Mouse (Mus musculus) adrenal gland, adult 8-10 months (tissue): ENCODE results near the gene Qk. TPM values are rescaled to one million over a fixed set of nuclear protein-coding genes. Genes with fewer than 3 reads are reported as not detected.

Experiments used
- DNase-seq: peaks from one replicate; pipeline ENCODE4 v3.0.0; 2022
- total RNA-seq, 4 experiments: library from RNA; stranded (reverse); gene quantifications; 2 replicates each; pipeline ENCODE4 v1.2.4; 2022

The Qk gene
- total RNA-seq, 4 experiments from 2014 or later, result 121 to 231 (median 200) TPM

- peak; percentile 88 for DNase-seq
These were observed 7.0 kb upstream of the Qk start for GRCm38 (mm10) chr17:10326596-10327045.

GRCm38 (mm10) chr17:10325921-10326320 lies 6.3 kb upstream of the Qk start:
- no peak for DNase-seq

- no peak for DNase-seq
These were observed 2.1 kb upstream of the Qk start for GRCm38 (mm10) chr17:10321754-10322153.

GRCm38 (mm10) chr17:10321092-10321491 lies 1.4 kb upstream of the Qk start:
- DNase-seq, result no peak

GRCm38 (mm10) chr17:10320456-10320790 lies 769 bp upstream of the Qk start:
- DNase-seq, result no peak

- no peak for DNase-seq
These were observed 296 bp downstream of the Qk start for GRCm38 (mm10) chr17:10319431-10319684.

GRCm38 (mm10) chr17:10318561-10319430 lies 858 bp downstream of the Qk start:
- peak; percentile 62 for DNase-seq

GRCm38 (mm10) chr17:10317981-10318551 lies 1.6 kb downstream of the Qk start:
- DNase-seq, result peak; percentile 67

- no peak for DNase-seq
These were observed 2.5 kb downstream of the Qk start for GRCm38 (mm10) chr17:10317186-10317585.

- DNase-seq, result no peak
These were observed 3.2 kb downstream of the Qk start for GRCm38 (mm10) chr17:10316446-10316845.

GRCm38 (mm10) chr17:10310046-10310445 lies 9.6 kb downstream of the Qk start:
- DNase-seq, result no peak

GRCm38 (mm10) chr17:10309135-10309623 lies 10.5 kb downstream of the Qk start:
- no peak for DNase-seq

- DNase-seq, result no peak
These were observed 13.2 kb downstream of the Qk start for GRCm38 (mm10) chr17:10306424-10306823.

- DNase-seq, result no peak
These were observed 15.7 kb downstream of the Qk start for GRCm38 (mm10) chr17:10304001-10304400.

- DNase-seq, result no peak
These were observed 18.5 kb downstream of the Qk start for GRCm38 (mm10) chr17:10300968-10301795.

- no peak for DNase-seq
These were observed 20.3 kb downstream of the Qk start for GRCm38 (mm10) chr17:10299396-10299795.

- no peak for DNase-seq
These were observed 27.1 kb downstream of the Qk start for GRCm38 (mm10) chr17:10292520-10292919.

GRCm38 (mm10) chr17:10284772-10285171 lies 34.9 kb downstream of the Qk start:
- no peak for DNase-seq

GRCm38 (mm10) chr17:10279532-10279931 lies 40.1 kb downstream of the Qk start:
- no peak for DNase-seq

- no peak for DNase-seq
These were observed 50.1 kb downstream of the Qk start for GRCm38 (mm10) chr17:10269518-10269917.

- DNase-seq, result no peak
These were observed 51.2 kb downstream of the Qk start for GRCm38 (mm10) chr17:10268468-10268867.

GRCm38 (mm10) chr17:10266207-10266606 lies 53.4 kb downstream of the Qk start:
- no peak for DNase-seq

- no peak for DNase-seq
These were observed 68.2 kb downstream of the Qk start for GRCm38 (mm10) chr17:10251252-10251958.
